ENCODE assay signal across 8 mouse cellular contexts in genomic region chr14:76513395-76514049, GRCm38 (mm10). TPM values are rescaled to one million over a fixed set of nuclear protein-coding genes. Genes with fewer than 3 reads are reported as not detected.
DNase-seq lines count a peak whose midpoint lies in the region; ATAC-seq and TF ChIP-seq lines count a peak whose summit lies in the region.

No protein-coding gene starts in this region.

- peak overlapping the region; percentile 42 for H3K9ac ChIP-seq in ES-Bruce4 (ENCODE audit: low read depth, poor library complexity, severe bottlenecking)
- no peak overlapping the region; the same call in 1 of the 2 replicates for H3K9ac ChIP-seq in forebrain, embryonic 15.5 days (replicated peaks)
- no peak overlapping the region for H3K9ac ChIP-seq in limb, embryonic 15.5 days

- WGBS in forebrain, embryonic 15.5 days = 19% methylated on average over 11 of the region's 11 CpGs
- 25% methylated on average over 11 of the region's 11 CpGs for WGBS in limb, embryonic 15.5 days

- TF ChIP-seq CTCF in ES-Bruce4 (IDR thresholded peaks at IDR 0.05; ENCODE audit: low read depth, low read length) = no peak

- peak; percentile 70; the same call in 1 of the 2 replicates for TF ChIP-seq EP300 in ES-Bruce4 (IDR thresholded peaks at IDR 0.05; ENCODE audit: insufficient read depth, low read depth, low read length)

- H3K27ac ChIP-seq in ES-Bruce4 (ENCODE audit: insufficient read depth, low read length) = peak overlapping the region; percentile 74
- 0 out of 2 replicates have a peak overlapping the region, but pooled peaks have one; percentile 21 for H3K27ac ChIP-seq in forebrain, embryonic 15.5 days (replicated peaks)
- H3K27ac ChIP-seq in limb, embryonic 15.5 days = no peak overlapping the region; the same call in 1 of the 2 replicates

- H3K4me2 ChIP-seq in forebrain, embryonic 15.5 days (replicated peaks) = no peak overlapping the region
- H3K4me2 ChIP-seq in limb, embryonic 15.5 days = peak overlapping the region; percentile 7; the same call in 1 of the 2 replicates

- H3K27me3 ChIP-seq in ES-Bruce4 (ENCODE audit: control insufficient read depth, insufficient read depth, low read length, poor library complexity, severe bottlenecking) = no peaks in the 10 kb centered on the region
- H3K27me3 ChIP-seq in forebrain, embryonic 15.5 days = no peaks in the 10 kb centered on the region
- no peaks in the 10 kb centered on the region for H3K27me3 ChIP-seq in limb, embryonic 15.5 days

- no peak for TF ChIP-seq POLR2A in ES-Bruce4 (IDR thresholded peaks at IDR 0.05; ENCODE audit: insufficient read depth, low read length)

- no peaks in the 10 kb centered on the region for H3K9me3 ChIP-seq in ES-Bruce4 (replicated peaks; ENCODE audit: control insufficient read depth, insufficient read depth, low read length, poor library complexity, severe bottlenecking)
- no peaks in the 10 kb centered on the region for H3K9me3 ChIP-seq in forebrain, embryonic 15.5 days
- no peaks in the 10 kb centered on the region for H3K9me3 ChIP-seq in limb, embryonic 15.5 days

- no peaks in the 10 kb centered on the region for H3K36me3 ChIP-seq in ES-Bruce4 (ENCODE audit: control insufficient read depth, insufficient read depth, low read length, poor library complexity, severe bottlenecking)
- 0 out of 2 replicates have a peak, but pooled peaks cover 6% of the 10 kb centered on the region for H3K36me3 ChIP-seq in forebrain, embryonic 15.5 days
- 0 out of 2 replicates have a peak, but pooled peaks cover 8% of the 10 kb centered on the region for H3K36me3 ChIP-seq in limb, embryonic 15.5 days

- peaks cover 6% of the 10 kb centered on the region for H3K4me1 ChIP-seq in ES-Bruce4 (ENCODE audit: control insufficient read depth, insufficient read depth, low read length)
- H3K4me1 ChIP-seq in forebrain, embryonic 15.5 days = peaks cover 8% of the 10 kb centered on the region
- H3K4me1 ChIP-seq in limb, embryonic 15.5 days = peaks cover 13% of the 10 kb centered on the region

- H3K4me3 ChIP-seq in ES-Bruce4 (ENCODE audit: low read depth, low read length) = no peak overlapping the region
- H3K4me3 ChIP-seq in forebrain, embryonic 15.5 days = no peak overlapping the region
- H3K4me3 ChIP-seq in limb, embryonic 15.5 days = no peak overlapping the region

- peak; percentile 68 to 79 for DNase-seq in cerebellum, postnatal 10 days
- DNase-seq in cerebellum, adult 18-20 months = no peak
- DNase-seq in urinary bladder, adult 2 months (ENCODE audit: low spot score) = no peak
- DNase-seq in adrenal gland, postnatal 25 days = no peak
- DNase-seq in spleen, postnatal 36 days (ENCODE audit: low spot score in 2 of 2) = no peak

- ATAC-seq in forebrain, embryonic 15.5 days (replicated peaks) = 0 out of 2 replicates have a peak, but pooled peaks have one; percentile 33
- no peak for ATAC-seq in limb, embryonic 15.5 days (ENCODE audit: insufficient number of reproducible peaks, low FRiP score, low TSS enrichment, low read depth)

RNA-seq across cellular contexts. Expression of gene Serp2, which starts 43.2 kb away (rescaled TPM):
- polyA plus RNA-seq in ES-Bruce4 (2011; ENCODE audit: insufficient read depth, insufficient read length, low read depth, missing spikeins) = 6.1 and 6.4 TPM in 2 replicates
- 125 and 138 TPM in 2 replicates for polyA plus RNA-seq in forebrain, embryonic 15.5 days (2015; fragmentation: Nextera tagmentation; extraction: Ambion mirVana)
- polyA plus RNA-seq in limb, embryonic 15.5 days (2015; fragmentation: Nextera tagmentation; extraction: Ambion mirVana) = 9.7 and 9.8 TPM in 2 replicates
- polyA plus RNA-seq in urinary bladder, adult 2 months (2012; rRNA removed) = 2.9 and 4.1 TPM in 2 replicates
- 4.9 and 5.8 TPM in 2 replicates for total RNA-seq in adrenal gland, postnatal 25 days (2021)

Comparison
In these comparisons a context has a peak if more than half of its experiments do, and no peak if none do; other contexts are left out.
1. DNase-seq: peak in cerebellum, postnatal 10 days (2 of 2); none in cerebellum, adult 18-20 months (0 of 2), urinary bladder, adult 2 months (single experiment), adrenal gland, postnatal 25 days (single experiment) and spleen, postnatal 36 days (0 of 2).
2. RNA of gene Serp2, which starts 43.2 kb away (polyA plus RNA-seq): 125 to 138 TPM in forebrain, embryonic 15.5 days; 9.7 to 9.8 TPM in limb, embryonic 15.5 days, 6.1 to 6.4 TPM in ES-Bruce4 and 2.9 to 4.1 TPM in urinary bladder, adult 2 months; every median in the first group is over 10 times any median in the second.